Mouse (Mus musculus) testis, adult 2 months (tissue): ENCODE results near the gene Neurog3.

Experiments used
- CTCF ChIP-seq: fragments of 200-500 bp; IDR thresholded peaks from 2 replicates; pipeline ENCODE4 v1.5.1; 2012; ENCODE audit warnings: low read depth, mild to moderate bottlenecking, inconsistent platforms, low read length, moderate library complexity; ENCODE audit not compliant: control insufficient read depth, insufficient read depth, insufficient replicate concordance
- POLR2A ChIP-seq: fragments of 200-500 bp; IDR thresholded peaks from 2 replicates; pipeline ENCODE4 v1.6.1; 2012; ENCODE audit warnings: low read depth, mild to moderate bottlenecking, inconsistent platforms, low read length, moderate library complexity; ENCODE audit not compliant: control insufficient read depth

DNA sequence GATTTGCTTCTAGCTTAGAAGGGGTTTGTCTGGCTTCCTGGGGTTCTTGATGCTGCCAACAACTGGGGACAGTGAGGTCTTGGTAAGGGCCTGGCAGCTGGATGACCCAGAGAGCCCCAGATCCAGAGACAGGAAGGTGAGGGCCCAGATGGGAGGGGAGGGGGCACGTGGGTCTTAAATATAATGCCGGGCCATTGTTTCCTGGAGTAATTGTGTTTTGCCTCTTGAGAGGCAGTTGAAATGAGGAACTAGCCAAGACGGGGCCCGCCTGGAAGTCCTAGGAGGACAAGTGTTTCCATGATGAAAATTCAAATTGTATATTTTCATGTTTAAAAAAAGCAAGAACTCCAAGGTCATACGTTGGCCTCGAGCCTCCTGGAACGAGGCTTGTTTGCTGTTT, 39.0 kb upstream of the Neurog3 start:
- TF ChIP-seq POLR2A (no peak), CTCF (no peak)
